Mouse (Mus musculus): ENCODE results near the gene Cpeb1. TPM values are rescaled to one million over a fixed set of nuclear protein-coding genes. Genes with fewer than 3 reads are reported as not detected.
A peak's percentile ranks its signal among the peaks of the same experiment; 100 is the strongest.

Cpeb1 gene
- total RNA-seq, 1 experiment from 2014 or later, result not detected

- ATAC-seq (replicated peaks; ENCODE audit: low read depth, poor library complexity, severe bottlenecking), result no peak
Observed at GRCm38 (mm10) chr7:81335705-81336431, 119.4 kb downstream of the Cpeb1 start.

- ATAC-seq (replicated peaks; ENCODE audit: low read depth, poor library complexity, severe bottlenecking), result no peak
Observed at GRCm38 (mm10) chr7:81331851-81332250, 123.4 kb downstream of the Cpeb1 start.

GRCm38 (mm10) chr7:81330767-81331166, 124.5 kb downstream of the Cpeb1 start:
- ATAC-seq (replicated peaks; ENCODE audit: low read depth, poor library complexity, severe bottlenecking), result 0 out of 2 replicates have a peak, but pooled peaks have one; percentile 37

GRCm38 (mm10) chr7:81327661-81328060, 127.6 kb downstream of the Cpeb1 start:
- no peak for ATAC-seq (replicated peaks; ENCODE audit: low read depth, poor library complexity, severe bottlenecking)

- ATAC-seq (replicated peaks; ENCODE audit: low read depth, poor library complexity, severe bottlenecking), result no peak
Observed at GRCm38 (mm10) chr7:81326859-81327258, 128.4 kb downstream of the Cpeb1 start.

- no peak for ATAC-seq (replicated peaks; ENCODE audit: low read depth, poor library complexity, severe bottlenecking)
Observed at GRCm38 (mm10) chr7:81326043-81326442, 129.2 kb downstream of the Cpeb1 start.

GRCm38 (mm10) chr7:81321776-81322175, 133.5 kb downstream of the Cpeb1 start:
- ATAC-seq (replicated peaks; ENCODE audit: low read depth, poor library complexity, severe bottlenecking), result 0 out of 2 replicates have a peak, but pooled peaks have one; percentile 26

GRCm38 (mm10) chr7:81319749-81320148, 135.5 kb downstream of the Cpeb1 start:
- peak; percentile 85 for ATAC-seq (replicated peaks; ENCODE audit: low read depth, poor library complexity, severe bottlenecking)

- ATAC-seq (replicated peaks; ENCODE audit: low read depth, poor library complexity, severe bottlenecking), result no peak
Observed at GRCm38 (mm10) chr7:81315583-81315982, 139.7 kb downstream of the Cpeb1 start.

- ATAC-seq (replicated peaks; ENCODE audit: low read depth, poor library complexity, severe bottlenecking), result no peak
Observed at GRCm38 (mm10) chr7:81311581-81311980, 143.7 kb downstream of the Cpeb1 start.

- ATAC-seq (replicated peaks; ENCODE audit: low read depth, poor library complexity, severe bottlenecking), result no peak
Observed at GRCm38 (mm10) chr7:81311130-81311529, 144.1 kb downstream of the Cpeb1 start.

- ATAC-seq (replicated peaks; ENCODE audit: low read depth, poor library complexity, severe bottlenecking), result no peak
Observed at GRCm38 (mm10) chr7:81309247-81309646, 146.0 kb downstream of the Cpeb1 start.

- ATAC-seq (replicated peaks; ENCODE audit: low read depth, poor library complexity, severe bottlenecking), result no peak
Observed at GRCm38 (mm10) chr7:81307735-81308134, 147.5 kb downstream of the Cpeb1 start.

- no peak for ATAC-seq (replicated peaks; ENCODE audit: low read depth, poor library complexity, severe bottlenecking)
Observed at GRCm38 (mm10) chr7:81304675-81305074, 150.6 kb downstream of the Cpeb1 start.

GRCm38 (mm10) chr7:81304100-81304499, 151.2 kb downstream of the Cpeb1 start:
- ATAC-seq (replicated peaks; ENCODE audit: low read depth, poor library complexity, severe bottlenecking), result no peak

GRCm38 (mm10) chr7:81303682-81304081, 151.6 kb downstream of the Cpeb1 start:
- 0 out of 2 replicates have a peak, but pooled peaks have one; percentile 36 for ATAC-seq (replicated peaks; ENCODE audit: low read depth, poor library complexity, severe bottlenecking)

GRCm38 (mm10) chr7:81301323-81301722, 153.9 kb downstream of the Cpeb1 start:
- no peak for ATAC-seq (replicated peaks; ENCODE audit: low read depth, poor library complexity, severe bottlenecking)

GRCm38 (mm10) chr7:81298206-81298605, 157.1 kb downstream of the Cpeb1 start:
- ATAC-seq (replicated peaks; ENCODE audit: low read depth, poor library complexity, severe bottlenecking), result no peak
